Mouse (Mus musculus): ENCODE data around the gene Eif4a3. TPM values are rescaled to one million over a fixed set of nuclear protein-coding genes. Genes with fewer than 3 reads are reported as not detected.
"Not testable (repeated sequence)": the region's sequence is repeated elsewhere in the genome, so short reads cannot be mapped to it uniquely, and the experiment has no call there.

The Eif4a3 gene
- total RNA-seq, 2 experiments from 2014 or later = 90.8 to 92.2 TPM

DNA sequence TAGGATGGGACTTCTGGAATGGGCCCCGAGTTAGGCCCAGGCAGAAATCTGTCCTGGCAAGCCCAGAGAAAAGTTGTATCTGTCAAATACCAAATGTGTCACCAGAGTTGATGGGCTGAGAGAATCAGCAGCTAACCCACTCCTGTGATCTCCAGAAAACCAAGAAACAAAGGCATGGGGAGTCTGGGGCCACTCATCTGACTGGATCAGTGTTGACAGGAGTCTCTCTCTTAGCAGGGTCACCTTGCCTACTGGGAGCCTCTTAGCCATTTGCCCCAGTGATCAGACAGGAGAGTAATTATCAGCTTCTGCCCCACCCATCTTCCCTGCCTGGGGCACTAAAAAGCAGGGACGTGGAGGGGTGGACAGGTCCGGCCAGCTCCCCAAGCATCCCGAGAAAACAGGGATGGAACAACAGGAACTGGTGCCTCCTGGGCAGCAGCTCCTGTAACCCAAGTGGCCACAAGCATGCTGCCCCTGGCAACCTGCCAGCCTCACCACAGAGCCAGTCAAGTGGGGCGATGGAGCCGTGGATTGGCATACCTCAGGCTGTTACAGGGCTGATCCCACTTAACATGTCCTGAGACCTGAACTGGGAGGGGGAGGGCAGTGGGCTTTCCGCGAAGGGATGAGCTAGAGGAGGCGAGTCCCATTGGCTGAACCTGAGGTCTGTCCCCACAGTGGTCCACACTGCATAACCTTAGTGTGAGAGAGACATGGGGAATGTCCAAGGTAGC lies 13.9 kb downstream of the Eif4a3 start:
- no peak overlapping the region for H3K27ac ChIP-seq
- no peak for TF ChIP-seq CTCF (conservative IDR thresholded peaks at IDR 0.05)
- no peak for DNase-seq (ENCODE audit: low spot score in 2 of 2)
- H3K4me3 ChIP-seq = no peak overlapping the region

- no peak overlapping the region for H3K27ac ChIP-seq
- TF ChIP-seq CTCF (conservative IDR thresholded peaks at IDR 0.05) = no peak
- DNase-seq (ENCODE audit: low spot score in 2 of 2) = no peak
These were observed 18.9 kb downstream of the Eif4a3 start for GRCm38 (mm10) chr11:119281030-119281429.

DNA sequence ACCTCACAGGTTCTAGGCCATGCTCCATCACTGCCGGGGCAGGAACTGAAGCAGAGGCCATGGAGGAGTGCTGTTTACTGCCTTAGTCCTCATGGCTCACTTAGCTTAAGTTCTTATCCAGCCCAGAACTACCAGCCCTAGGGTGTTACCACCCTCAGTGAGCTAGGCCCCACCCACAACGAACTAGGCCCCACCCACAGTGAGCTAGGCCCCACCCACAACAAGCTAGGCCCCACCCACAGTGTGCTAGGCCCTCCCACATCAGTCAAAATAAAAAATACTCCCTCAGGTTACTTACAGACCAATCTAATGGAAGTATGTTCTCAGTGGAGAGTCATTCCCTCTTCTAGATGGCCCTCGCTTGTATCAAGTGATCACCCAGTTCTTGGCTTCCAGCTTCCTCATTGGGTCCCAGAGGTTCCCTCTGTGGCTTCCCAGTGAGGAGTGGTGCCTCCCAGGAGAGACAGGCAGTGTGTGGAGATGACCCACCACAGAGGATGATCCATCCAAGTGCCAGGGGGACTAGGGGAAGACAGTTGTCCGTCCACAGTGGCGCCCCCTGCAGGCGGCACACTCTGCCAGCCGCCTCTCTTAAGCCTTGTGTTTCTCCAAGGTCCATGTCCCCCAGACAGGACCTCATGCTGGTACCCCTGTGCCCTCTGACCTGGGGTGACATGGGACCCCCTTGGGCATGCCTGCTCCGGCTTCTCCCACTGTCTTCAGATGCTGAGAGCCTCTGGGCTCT lies 26.5 kb downstream of the Eif4a3 start:
- DNase-seq (ENCODE audit: low spot score in 2 of 2) = no peak

More at GRCm38 (mm10) chr11:119281030-119281429, 18.9 kb downstream of the Eif4a3 start:
- no peak overlapping the region for H3K4me3 ChIP-seq

GRCm38 (mm10) chr11:119272492-119272891 lies 27.4 kb downstream of the Eif4a3 start:
- not testable (repeated sequence) for H3K4me3 ChIP-seq; DNase-seq (ENCODE audit: low spot score in 2 of 2)
- TF ChIP-seq CTCF (conservative IDR thresholded peaks at IDR 0.05) = peak; percentile 78

More for the DNA sequence above, 26.5 kb downstream of the Eif4a3 start:
- H3K4me3 ChIP-seq = no peak overlapping the region
- TF ChIP-seq CTCF (conservative IDR thresholded peaks at IDR 0.05) = peak; percentile 68
- no peak overlapping the region for H3K27ac ChIP-seq

GRCm38 (mm10) chr11:119268557-119269195 lies 31.2 kb downstream of the Eif4a3 start:
- H3K27ac ChIP-seq = peak overlapping the region; percentile 90
- H3K4me3 ChIP-seq = peak overlapping the region; percentile 81
- DNase-seq (ENCODE audit: low spot score in 2 of 2) = peak; percentile 57 to 88
- no peak for TF ChIP-seq CTCF (conservative IDR thresholded peaks at IDR 0.05)

More at GRCm38 (mm10) chr11:119272492-119272891, 27.4 kb downstream of the Eif4a3 start:
- not testable (repeated sequence) for H3K27ac ChIP-seq

DNA sequence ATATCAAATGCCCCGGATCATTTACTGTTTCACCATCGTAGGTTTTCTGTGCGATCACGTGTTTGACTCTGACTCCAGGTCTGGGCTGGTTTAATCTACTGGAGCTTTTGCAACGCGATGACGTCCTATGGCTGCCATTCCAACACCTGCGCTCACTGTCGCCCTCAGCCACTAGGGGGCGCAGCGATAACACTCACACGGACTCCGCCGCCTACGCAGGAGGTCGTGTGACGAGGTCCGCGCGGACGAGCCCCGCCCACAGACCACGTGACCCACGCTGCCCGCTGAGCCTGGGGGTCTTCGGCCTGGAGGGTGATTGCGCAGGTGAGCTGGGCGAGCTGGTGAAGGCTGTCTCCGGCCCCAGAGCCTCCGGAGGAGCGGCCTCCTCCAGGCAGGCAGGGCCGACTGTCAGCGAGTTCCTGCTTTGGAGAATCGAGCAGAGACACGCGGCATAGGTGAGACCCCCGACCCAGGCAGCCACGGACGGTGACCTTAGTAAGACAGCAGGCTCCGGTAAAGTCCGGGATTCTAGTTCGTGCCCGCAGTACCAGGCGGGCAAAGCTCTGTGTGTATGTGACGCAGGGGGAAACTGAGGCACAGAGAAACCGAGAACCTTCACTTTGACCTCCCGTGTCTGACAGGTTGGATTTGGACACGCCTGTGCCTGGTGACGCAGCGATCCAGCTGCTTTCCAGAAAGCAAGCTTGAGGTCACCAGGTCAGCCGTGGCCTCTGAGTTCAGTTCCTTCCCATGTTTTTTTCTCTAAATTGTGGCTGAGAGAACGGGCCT lies 31.9 kb downstream of the Eif4a3 start, which contains the start of gene Gaa:
Gaa (plus strand) TSS at position 120 of the 789 bp plus-strand sequence.
- TF ChIP-seq CTCF (conservative IDR thresholded peaks at IDR 0.05) = peak; percentile 99
- H3K27ac ChIP-seq = peak within 1 kb of the TSS; percentile 90
- H3K4me3 ChIP-seq = peak within 1 kb of the TSS; percentile 81
- DNase-seq (ENCODE audit: low spot score in 2 of 2) = peak; percentile 93 to 98

DNA sequence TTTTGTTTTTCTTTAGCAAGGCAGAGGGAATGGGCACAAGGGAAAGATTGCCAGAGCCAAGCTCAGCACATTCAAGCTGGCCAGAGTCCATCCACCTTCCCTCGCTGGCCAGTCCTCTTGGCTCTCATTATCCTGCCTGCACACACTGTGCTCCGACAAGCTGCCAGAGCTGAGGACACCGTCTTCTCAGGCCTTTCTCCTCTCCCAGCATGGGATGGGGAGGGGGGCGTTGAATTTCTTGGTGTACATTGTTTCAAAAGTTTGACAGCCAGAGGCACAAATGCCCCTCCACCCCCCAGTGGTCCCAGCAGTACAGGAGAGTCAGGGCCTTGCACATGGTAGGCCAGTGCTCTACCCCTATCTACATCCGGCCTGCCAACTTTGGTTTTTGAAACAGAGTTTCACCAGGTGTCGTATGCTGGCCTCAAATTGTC lies 32.6 kb downstream of the Eif4a3 start:
- no peak for TF ChIP-seq CTCF (conservative IDR thresholded peaks at IDR 0.05)
- Histone ChIP-seq H3K27ac (peak overlapping the region; percentile 90), H3K4me3 (no peak overlapping the region; the same call in 1 of the 2 replicates)
- DNase-seq (ENCODE audit: low spot score in 2 of 2) = peak; percentile 36 to 52

DNA sequence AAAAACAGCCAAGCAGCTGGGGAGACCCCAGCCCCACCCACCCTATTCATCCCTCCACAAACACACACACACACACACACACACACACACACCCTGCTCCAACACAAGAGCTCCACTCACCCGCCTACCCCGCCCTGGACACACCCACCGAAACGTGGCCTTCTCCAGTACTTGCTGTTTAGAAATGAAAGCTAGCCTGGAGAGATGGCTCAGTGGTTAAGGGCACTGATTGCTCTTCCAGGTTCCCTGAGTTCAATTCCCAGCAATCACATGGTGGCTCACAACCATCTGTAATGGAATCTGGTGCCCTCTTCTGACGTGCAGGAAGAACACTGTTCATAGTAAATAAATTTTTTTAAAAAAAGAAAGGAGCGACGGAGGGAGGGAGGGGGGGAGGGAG lies 34.1 kb downstream of the Eif4a3 start:
- H3K4me3 ChIP-seq = no peak overlapping the region
- H3K27ac ChIP-seq = no peak overlapping the region
- TF ChIP-seq CTCF (conservative IDR thresholded peaks at IDR 0.05) = no peak
- no peak for DNase-seq (ENCODE audit: low spot score in 2 of 2)

DNA sequence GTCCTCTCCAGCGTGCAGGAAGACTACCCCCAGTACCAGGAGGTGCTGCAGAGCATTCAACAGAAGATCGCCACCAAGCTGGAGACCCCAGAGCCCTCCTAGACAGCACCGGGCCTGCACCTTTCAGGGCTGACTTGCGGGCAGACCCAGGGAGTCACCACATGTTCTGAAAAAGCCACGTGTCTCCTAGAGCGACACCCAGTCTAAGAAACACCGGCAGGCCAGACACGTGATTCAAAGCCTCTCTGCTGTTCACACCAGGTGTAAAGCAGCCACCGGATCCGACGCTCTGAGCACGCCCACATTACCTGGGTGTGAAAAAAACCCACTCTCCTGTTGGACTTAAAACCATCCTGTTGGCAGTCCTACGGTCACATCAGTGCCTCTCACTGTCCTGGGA lies 35.5 kb downstream of the Eif4a3 start:
- DNase-seq (ENCODE audit: low spot score in 2 of 2) = no peak
- H3K27ac ChIP-seq = no peak overlapping the region
- no peak overlapping the region for H3K4me3 ChIP-seq
- no peak for TF ChIP-seq CTCF (conservative IDR thresholded peaks at IDR 0.05)

DNA sequence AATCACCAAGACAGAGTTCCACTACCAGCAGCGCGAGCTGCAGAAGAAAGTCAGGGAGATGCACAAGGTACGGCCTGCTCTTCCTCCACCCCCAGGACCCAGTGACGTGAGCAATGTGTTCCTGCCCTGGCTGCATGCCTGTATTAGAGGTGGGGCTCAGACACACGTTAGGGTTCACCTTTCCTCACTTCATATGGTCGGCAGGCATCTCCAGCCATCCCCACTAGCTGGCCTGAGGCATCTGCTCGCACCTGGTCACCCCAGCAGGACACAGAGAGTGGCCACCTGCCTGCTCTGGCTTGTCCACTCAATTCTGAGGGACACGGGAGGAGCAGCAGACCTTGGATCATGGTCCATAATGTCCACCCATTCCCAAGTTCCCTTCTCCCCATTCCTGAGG lies 39.9 kb downstream of the Eif4a3 start:
- no peak for TF ChIP-seq CTCF (conservative IDR thresholded peaks at IDR 0.05)
- Histone ChIP-seq H3K4me3 (no peak overlapping the region), H3K27ac (no peak overlapping the region)
- DNase-seq (ENCODE audit: low spot score in 2 of 2) = no peak

DNA sequence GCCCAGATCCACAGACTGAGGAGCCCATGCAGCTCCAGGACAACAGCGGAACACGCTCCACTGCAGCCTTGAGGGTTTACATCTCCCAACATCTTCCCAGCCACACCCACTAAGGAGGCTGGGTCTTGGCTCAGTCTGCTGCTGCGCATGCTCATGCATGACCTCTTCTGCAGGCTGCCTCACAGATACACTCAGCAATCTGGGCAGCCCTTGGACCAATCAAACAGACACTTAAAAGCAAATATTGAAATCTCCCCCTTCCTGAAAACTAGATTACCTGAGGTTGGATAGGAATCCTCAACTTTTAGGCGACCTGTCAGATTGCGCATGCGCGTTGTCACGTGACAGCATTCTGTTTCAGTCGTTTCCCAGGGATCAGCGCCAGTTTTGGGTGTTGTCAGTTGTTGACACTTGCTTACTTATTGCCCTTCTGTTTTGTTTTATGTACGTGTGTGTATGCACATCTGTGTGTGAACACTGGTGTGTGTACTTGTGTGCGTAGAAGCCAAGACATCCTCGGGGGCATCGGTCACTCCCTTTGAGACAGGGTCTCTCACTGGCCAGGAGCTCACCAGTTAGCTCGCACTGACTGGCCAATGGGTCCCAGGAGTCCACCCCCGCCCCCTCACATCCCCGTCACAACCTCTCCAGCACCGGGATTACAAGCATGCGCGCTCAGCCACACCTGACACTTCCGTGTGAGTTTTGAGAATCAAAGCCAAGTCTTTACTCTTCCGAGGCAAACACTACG lies 41.1 kb downstream of the Eif4a3 start:
- peak overlapping the region; percentile 52 for H3K4me3 ChIP-seq
- H3K27ac ChIP-seq = peak overlapping the region; percentile 83
- peak; percentile 54 to 67 for DNase-seq (ENCODE audit: low spot score in 2 of 2)
- no peak for TF ChIP-seq CTCF (conservative IDR thresholded peaks at IDR 0.05)

DNA sequence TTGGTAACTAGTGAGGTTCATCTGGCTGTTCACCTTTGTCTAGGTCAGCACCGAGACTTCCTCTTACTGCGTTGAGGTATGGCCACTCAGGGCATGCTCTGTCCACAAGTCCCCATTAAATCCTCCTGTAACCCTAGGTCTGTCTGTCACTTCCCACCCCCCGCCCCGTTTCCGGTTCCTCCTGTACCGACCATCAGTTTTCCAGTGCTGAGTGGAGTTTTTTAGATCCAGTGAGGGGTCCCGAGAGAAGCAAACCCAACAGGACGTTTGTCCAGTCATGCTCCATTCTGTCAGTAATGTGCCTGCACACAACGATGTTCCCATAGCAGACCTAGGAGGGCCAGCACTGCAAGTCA lies 41.7 kb downstream of the Eif4a3 start:
- no peak for TF ChIP-seq CTCF (conservative IDR thresholded peaks at IDR 0.05)
- H3K27ac ChIP-seq = peak overlapping the region; percentile 83
- DNase-seq (ENCODE audit: low spot score in 2 of 2) = no peak
- peak overlapping the region; percentile 52 for H3K4me3 ChIP-seq

GRCm38 (mm10) chr11:119256557-119256956 lies 43.3 kb downstream of the Eif4a3 start:
- not testable (repeated sequence) for H3K4me3 ChIP-seq; H3K27ac ChIP-seq; DNase-seq (ENCODE audit: low spot score in 2 of 2)
